Mouse (Mus musculus) stomach, postnatal 0 days (tissue): ENCODE measurements around the gene Olfr1358. TPM values are rescaled to one million over a fixed set of nuclear protein-coding genes. Genes with fewer than 3 reads are reported as not detected.
A peak's percentile ranks its signal among the peaks of the same experiment; 100 is the strongest.

Experiments used
- ATAC-seq: fragments of 200-750 bp; cut with Nextera tagmentation; 2 replicates; pipeline ENCODE4 v1.8.0; 2017; ENCODE audit not compliant: low FRiP score, low TSS enrichment
- DNase-seq: peaks from one replicate; pipeline ENCODE4 v3.0.0-alpha.2; 2016; ENCODE audit warnings: low spot score
- H3K27ac ChIP-seq: fragments of 300-500 bp; sonication (generic); replicated peaks from 2 replicates; pipeline ENCODE4 v1.5.1; 2014; ENCODE audit warnings: mild to moderate bottlenecking, control low read depth
- H3K27me3 ChIP-seq: fragments of 300-500 bp; sonication (generic); 2 replicates; pipeline ENCODE4 v1.6.1; 2014; ENCODE audit warnings: low read length; ENCODE audit not compliant: control insufficient read depth, insufficient read depth
- H3K36me3 ChIP-seq: fragments of 300-500 bp; sonication (generic); 2 replicates; pipeline ENCODE4 v1.6.1; 2014; ENCODE audit warnings: low read length, mixed read lengths; ENCODE audit not compliant: control insufficient read depth, insufficient read depth
- H3K4me1 ChIP-seq: fragments of 300-500 bp; sonication (generic); replicated peaks from 2 replicates; pipeline ENCODE4 v1.6.1; 2014; ENCODE audit warnings: antibody characterized with exemption; ENCODE audit not compliant: control insufficient read depth, insufficient read depth
- H3K4me2 ChIP-seq: fragments of 300-500 bp; sonication (generic); replicated peaks from 2 replicates; pipeline ENCODE4 v1.6.1; 2014; ENCODE audit warnings: low read depth, mild to moderate bottlenecking, control low read depth, moderate library complexity
- H3K4me3 ChIP-seq: fragments of 300-500 bp; sonication (generic); 2 replicates; pipeline ENCODE4 v1.5.1; 2014; ENCODE audit warnings: low read depth, low read length, control low read depth
- H3K9ac ChIP-seq: fragments of 300-500 bp; sonication (generic); 2 replicates; pipeline ENCODE4 v1.6.1; 2014; ENCODE audit warnings: mild to moderate bottlenecking, low read length, control low read depth, mixed read lengths
- H3K9me3 ChIP-seq: fragments of 300-500 bp; sonication (generic); 2 replicates; pipeline ENCODE4 v1.6.1; 2016; ENCODE audit warnings: low read length; ENCODE audit not compliant: control insufficient read depth
- CTCF ChIP-seq: IDR thresholded peaks from 2 replicates; pipeline ENCODE4 v1.5.1; 2016; ENCODE audit warnings: antibody characterized with exemption, low read depth, mild to moderate bottlenecking, moderate library complexity
- EP300 ChIP-seq: optimal IDR thresholded peaks from 2 replicates; pipeline ENCODE3; 2016; ENCODE audit warnings: antibody characterized with exemption
- WGBS: fragments of 180-500 bp; shearing (Covaris S2); extraction: QIAGEN DNeasy Blood & Tissue Kit; methylation state at CpG from one replicate; pipeline ENCODE4 v1.1.7; 2014; 5-methylcytosine and 5-hydroxymethylcytosine counted together
- microRNA-seq: library from miRNA; unstranded; fragments of <30 nt; microRNA quantifications from one replicate; pipeline ENCODE4, GENCODE M21; 2016
- polyA plus RNA-seq: library from polyadenylated mRNA; unstranded; fragments of >200 nt; fragmentation: Nextera tagmentation; extraction: Ambion mirVana; gene quantifications from 2 replicates; pipeline ENCODE4 v1.2.1, GENCODE M21; 2015

Olfr1358 gene
- polyA plus RNA-seq, 1 experiment from 2014 or later = not detected

GRCm38 (mm10) chr10:78525511-78525910 lies 8.3 kb downstream of the Olfr1358 start:
- H3K9ac ChIP-seq = no peak overlapping the region
- DNase-seq (no peak), ATAC-seq (no peak)
- H3K4me2 ChIP-seq = no peak overlapping the region
- no peaks in the 10 kb centered on the region for H3K9me3 ChIP-seq
- no peaks in the 10 kb centered on the region for H3K36me3 ChIP-seq
- WGBS = 65% methylated on average over 4 of the region's 4 CpGs
- TF ChIP-seq EP300 (no peak), CTCF (no peak)
- no peak overlapping the region for H3K27ac ChIP-seq
- no peaks in the 10 kb centered on the region for H3K4me1 ChIP-seq
- no peak overlapping the region for H3K4me3 ChIP-seq
- no peaks in the 10 kb centered on the region for H3K27me3 ChIP-seq

GRCm38 (mm10) chr10:78540943-78541342 lies 23.7 kb downstream of the Olfr1358 start:
- Histone ChIP-seq H3K27ac (no peak overlapping the region), H3K27me3 (no peaks in the 10 kb centered on the region), H3K36me3 (no peaks in the 10 kb centered on the region), H3K4me1 (no peaks in the 10 kb centered on the region), H3K4me3 (no peak overlapping the region), H3K4me2 (no peak overlapping the region), H3K9ac (no peak overlapping the region), H3K9me3 (no peaks in the 10 kb centered on the region)
- peak; percentile 65 for TF ChIP-seq CTCF
- TF ChIP-seq EP300 = no peak
- ATAC-seq = no peak
- peak; percentile 31 for DNase-seq
- WGBS = 75% methylated on average over 2 of the region's 2 CpGs

GRCm38 (mm10) chr10:78565070-78565469 lies 47.8 kb downstream of the Olfr1358 start:
- TF ChIP-seq CTCF = no peak
- no peak for TF ChIP-seq EP300
- H3K9me3 ChIP-seq = no peaks in the 10 kb centered on the region
- no peaks in the 10 kb centered on the region for H3K4me1 ChIP-seq
- no peaks in the 10 kb centered on the region for H3K27me3 ChIP-seq
- WGBS = 61% methylated on average over 1 of the region's 1 CpGs
- H3K4me2 ChIP-seq = no peak overlapping the region
- no peak overlapping the region for H3K4me3 ChIP-seq
- H3K27ac ChIP-seq = no peak overlapping the region
- DNase-seq (no peak), ATAC-seq (no peak)
- H3K36me3 ChIP-seq = no peaks in the 10 kb centered on the region
- H3K9ac ChIP-seq = no peak overlapping the region

DNA sequence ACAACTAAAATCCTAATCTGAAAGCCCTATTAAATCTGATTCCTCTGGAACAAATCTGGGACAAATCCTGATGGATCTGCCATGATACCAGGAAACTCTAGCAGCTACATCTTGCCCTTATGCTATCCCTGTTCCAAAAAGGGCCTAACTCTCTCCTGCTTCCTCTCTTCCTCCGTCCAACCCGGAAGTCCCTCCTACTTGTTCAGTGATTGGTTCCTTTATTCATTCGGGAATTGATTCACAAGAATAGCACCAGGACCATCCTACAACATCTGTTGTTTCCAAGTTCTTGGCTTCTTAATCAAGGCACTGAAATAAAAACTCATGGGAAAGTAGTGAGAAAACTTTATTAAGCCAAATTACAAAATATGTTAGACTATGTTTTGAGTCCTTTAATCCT lies 52.0 kb downstream of the Olfr1358 start:
- ATAC-seq = no peak

GRCm38 (mm10) chr10:78569686-78570085 lies 52.5 kb downstream of the Olfr1358 start:
- no peak overlapping the region for H3K27ac ChIP-seq
- ATAC-seq = no peak
- H3K9me3 ChIP-seq = no peaks in the 10 kb centered on the region
- H3K36me3 ChIP-seq = no peaks in the 10 kb centered on the region
- no peaks in the 10 kb centered on the region for H3K4me1 ChIP-seq
- DNase-seq = no peak
- no peak overlapping the region for H3K4me2 ChIP-seq
- TF ChIP-seq EP300 (no peak), CTCF (no peak)
- no peak overlapping the region for H3K4me3 ChIP-seq
- no peaks in the 10 kb centered on the region for H3K27me3 ChIP-seq
- H3K9ac ChIP-seq = no peak overlapping the region
- 42% methylated on average over 3 of the region's 3 CpGs for WGBS

More for the DNA sequence above, 52.0 kb downstream of the Olfr1358 start:
- Histone ChIP-seq H3K9me3 (no peaks in the 10 kb centered on the region), H3K27ac (no peak overlapping the region), H3K9ac (no peak overlapping the region), H3K4me1 (no peaks in the 10 kb centered on the region), H3K36me3 (no peaks in the 10 kb centered on the region), H3K27me3 (no peaks in the 10 kb centered on the region), H3K4me2 (no peak overlapping the region), H3K4me3 (no peak overlapping the region)
- 78% methylated on average over 3 of the region's 3 CpGs for WGBS
- no peak for TF ChIP-seq CTCF
- no peak for TF ChIP-seq EP300
- DNase-seq = no peak

Small RNAs within 50 kb of the gene (microRNA-seq; reads per million reads assigned to microRNA genes)
- gene Gm27541 = not detected

Other genes with a start within 250 kb of the Olfr1358 start
- 69.9 and 71.5 TPM in 2 replicates for gene Agpat3, start 164.9 kb upstream of the Olfr1358 start, polyA plus RNA-seq
- gene Rrp1, start 104.4 kb upstream of the Olfr1358 start, polyA plus RNA-seq = 148 TPM in 2 replicates
- 636 and 675 TPM in 2 replicates for gene Cstb, start 91.8 kb upstream of the Olfr1358 start, polyA plus RNA-seq
- gene Pdxk, start 52.5 kb upstream of the Olfr1358 start, polyA plus RNA-seq = 5.3 and 5.6 TPM in 2 replicates
- gene Ilvbl, start 56.9 kb downstream of the Olfr1358 start, polyA plus RNA-seq = 60.6 and 62.3 TPM in 2 replicates
- 5.8 and 7.2 TPM in 2 replicates for gene Syde1, start 74.5 kb downstream of the Olfr1358 start, polyA plus RNA-seq
- gene Olfr1357, start 100.6 kb downstream of the Olfr1358 start, polyA plus RNA-seq = not detected in 2 replicates
- gene Casp14, start 200.9 kb downstream of the Olfr1358 start, polyA plus RNA-seq = 29.5 and 31.1 TPM in 2 replicates
- 0.07 TPM in 1 of 2 replicates, not detected in the other for gene Ccdc105, start 235.6 kb downstream of the Olfr1358 start, polyA plus RNA-seq